Mouse (Mus musculus): ENCODE measurements around the gene Gzmm. TPM values are rescaled to one million over a fixed set of nuclear protein-coding genes. Genes with fewer than 3 reads are reported as not detected.

Gzmm gene
- 2.7 and 3.9 TPM in 2 replicates for polyA plus RNA-seq (2012; ENCODE audit: low replicate concordance)

GRCm38 (mm10) chr10:79688720-79689119 lies at the start of gene Gzmm:
TSS of gene Gzmm (plus strand) at chr10:79689020.

GRCm38 (mm10) chr10:79645711-79646110 lies 43.1 kb upstream of the Gzmm start, which contains the start of gene Odf3l2:
TSS of gene Odf3l2 (minus strand) at chr10:79645738.

DNA sequence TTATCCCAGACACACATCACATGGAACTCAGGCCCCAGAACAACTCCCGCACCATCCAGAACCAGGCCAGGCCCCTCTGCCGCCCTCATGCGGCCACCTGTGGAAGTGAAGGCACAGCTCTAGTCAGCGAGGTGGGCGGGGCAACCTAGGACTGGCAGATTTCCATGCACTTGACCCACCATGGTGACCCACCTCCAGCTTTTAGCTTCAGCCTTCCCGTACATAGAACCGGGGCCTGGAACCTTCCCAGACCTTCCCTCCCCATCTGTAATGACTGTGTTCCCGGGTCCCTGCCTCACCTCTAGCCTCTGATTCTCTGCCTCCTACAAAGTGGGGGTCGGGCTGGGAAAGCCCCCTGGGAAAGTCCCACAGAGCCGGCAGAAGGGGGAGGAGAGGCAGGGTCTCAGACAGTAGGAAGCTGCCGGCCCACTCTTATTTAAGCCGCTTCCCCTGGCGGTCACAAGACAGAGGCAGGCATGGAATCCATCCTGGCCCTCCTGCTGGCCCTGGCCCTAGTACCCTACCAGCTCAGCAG lies 24.6 kb upstream of the Gzmm start, which contains the start of gene Madcam1:
Gene Madcam1 (plus strand): TSS at position 429 of the 535 bp plus-strand sequence.

DNA sequence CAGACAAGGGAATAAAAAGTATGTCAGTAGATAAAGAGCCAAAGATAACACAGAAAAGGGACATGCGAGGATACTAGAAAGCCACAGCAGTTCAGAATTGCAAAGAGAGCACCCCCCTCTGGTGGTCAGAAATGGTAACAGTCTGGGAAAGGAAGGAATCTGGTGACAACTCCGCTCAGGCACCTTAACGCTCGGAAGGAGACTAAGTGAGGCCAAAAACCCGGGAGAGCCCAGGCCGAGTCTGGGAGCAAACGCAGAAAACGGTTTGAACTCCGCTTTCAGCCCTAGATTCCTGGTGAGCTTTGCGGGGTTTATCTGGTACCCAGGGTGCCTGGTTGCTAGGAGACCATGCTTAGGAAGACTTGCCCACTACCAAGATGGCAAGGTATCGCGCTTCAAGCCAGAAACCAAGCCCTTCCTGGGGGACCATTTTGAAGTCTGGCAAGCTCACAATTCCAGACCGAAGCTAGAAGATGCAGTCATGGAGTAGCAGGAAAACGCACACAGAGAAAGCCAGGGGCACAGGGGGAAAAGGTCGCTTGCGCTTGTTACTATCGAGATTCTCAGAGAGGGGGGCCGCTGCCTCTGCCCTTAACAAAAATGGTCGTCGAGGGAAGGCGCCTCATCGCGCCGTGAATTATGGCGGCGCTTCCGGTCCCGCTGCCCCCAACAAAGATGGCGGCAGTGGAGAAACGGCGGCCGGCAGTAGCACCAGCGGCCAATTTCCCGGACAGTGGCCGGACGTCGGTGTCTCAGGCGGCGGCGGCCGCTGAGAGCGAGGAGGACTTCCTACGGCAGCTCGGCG lies 19.8 kb upstream of the Gzmm start, which contains the start of gene Tpgs1:
Gene Tpgs1 (plus strand): TSS at position 599 of the 805 bp plus-strand sequence.

GRCm38 (mm10) chr10:79681591-79682245 lies 7.1 kb upstream of the Gzmm start, which contains the start of gene Cdc34:
TSS of gene Cdc34 (plus strand) at chr10:79682195.

GRCm38 (mm10) chr10:79704065-79704969 lies 15.5 kb downstream of the Gzmm start, which contains the start of gene Bsg:
TSS of gene Bsg (plus strand) at chr10:79704491.

DNA sequence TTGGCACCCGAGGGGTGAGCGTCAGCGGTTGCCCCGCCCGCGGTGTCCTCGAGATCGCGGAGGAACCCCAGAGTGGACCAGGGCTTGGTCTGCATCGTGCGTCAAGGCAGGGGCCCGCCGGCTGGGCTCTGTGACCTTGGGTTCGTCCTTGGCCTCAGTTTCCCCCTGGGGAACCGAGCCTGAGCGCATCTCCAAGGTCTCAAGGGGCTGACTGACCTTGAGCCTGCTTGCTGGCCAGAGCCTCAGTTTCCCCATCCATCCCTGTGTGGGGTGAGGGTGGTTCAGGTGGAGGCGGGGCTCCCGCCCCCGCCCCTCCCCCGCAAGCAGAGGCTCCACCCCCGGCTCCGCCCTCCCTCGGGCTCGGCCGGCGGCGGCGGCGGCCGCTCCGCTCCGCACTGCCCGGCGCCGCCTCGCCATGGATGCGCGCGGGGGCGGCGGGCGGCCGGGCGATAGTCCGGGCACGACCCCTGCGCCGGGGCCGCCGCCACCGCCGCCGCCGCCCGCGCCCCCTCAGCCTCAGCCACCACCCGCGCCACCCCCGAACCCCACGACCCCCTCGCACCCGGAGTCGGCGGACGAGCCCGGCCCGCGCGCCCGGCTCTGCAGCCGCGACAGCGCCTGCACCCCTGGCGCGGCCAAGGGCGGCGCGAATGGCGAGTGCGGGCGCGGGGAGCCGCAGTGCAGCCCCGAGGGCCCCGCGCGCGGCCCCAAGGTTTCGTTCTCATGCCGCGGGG lies 27.6 kb downstream of the Gzmm start, which contains the start of gene Hcn2:
Gene Hcn2 (plus strand): TSS at position 381 of the 734 bp plus-strand sequence.

Other genes starting within 250 kb of the Gzmm start
- gene Vmn2r83, start 220.3 kb upstream of the Gzmm start, polyA plus RNA-seq (2012; ENCODE audit: low replicate concordance) = not detected in 2 replicates
- 6.8 and 7.6 TPM in 2 replicates for gene Plpp2, start 155.2 kb upstream of the Gzmm start, polyA plus RNA-seq (2012; ENCODE audit: low replicate concordance)
- gene Mier2, start 133.8 kb upstream of the Gzmm start, polyA plus RNA-seq (2012; ENCODE audit: low replicate concordance) = 73.5 and 136 TPM in 2 replicates
- gene Theg, start 101.7 kb upstream of the Gzmm start, polyA plus RNA-seq (2012; ENCODE audit: low replicate concordance) = 1.3 TPM in 1 of 2 replicates, not detected in the other
- gene C2cd4c, start 75.0 kb upstream of the Gzmm start, polyA plus RNA-seq (2012; ENCODE audit: low replicate concordance) = 0.04 TPM in 1 of 2 replicates, not detected in the other
- gene Shc2, start 51.1 kb upstream of the Gzmm start, polyA plus RNA-seq (2012; ENCODE audit: low replicate concordance) = 0.10 TPM in 1 of 2 replicates, not detected in the other
- not detected in 2 replicates for gene Odf3l2, start 43.3 kb upstream of the Gzmm start, polyA plus RNA-seq (2012; ENCODE audit: low replicate concordance)
- 0.47 and 1.1 TPM in 2 replicates for gene Madcam1, start 24.5 kb upstream of the Gzmm start, polyA plus RNA-seq (2012; ENCODE audit: low replicate concordance)
- 102 and 157 TPM in 2 replicates for gene Tpgs1, start 19.7 kb upstream of the Gzmm start, polyA plus RNA-seq (2012; ENCODE audit: low replicate concordance)
- 189 and 251 TPM in 2 replicates for gene Cdc34, start 6.8 kb upstream of the Gzmm start, polyA plus RNA-seq (2012; ENCODE audit: low replicate concordance)
- gene Bsg, start 15.5 kb downstream of the Gzmm start, polyA plus RNA-seq (2012; ENCODE audit: low replicate concordance) = 581 and 590 TPM in 2 replicates
- 0.37 and 1.3 TPM in 2 replicates for gene Hcn2, start 27.6 kb downstream of the Gzmm start, polyA plus RNA-seq (2012; ENCODE audit: low replicate concordance)
- gene Polrmt, start 57.6 kb downstream of the Gzmm start, polyA plus RNA-seq (2012; ENCODE audit: low replicate concordance) = 36.7 and 50.9 TPM in 2 replicates
- gene Fgf22, start 66.1 kb downstream of the Gzmm start, polyA plus RNA-seq (2012; ENCODE audit: low replicate concordance) = not detected in 2 replicates
- 177 and 359 TPM in 2 replicates for gene Rnf126, start 77.9 kb downstream of the Gzmm start, polyA plus RNA-seq (2012; ENCODE audit: low replicate concordance)
- 4.2 and 4.3 TPM in 2 replicates for gene Fstl3, start 88.3 kb downstream of the Gzmm start, polyA plus RNA-seq (2012; ENCODE audit: low replicate concordance)
- 0.31 and 0.33 TPM in 2 replicates for gene Prss57, start 101.9 kb downstream of the Gzmm start, polyA plus RNA-seq (2012; ENCODE audit: low replicate concordance)
- gene Palm, start 104.6 kb downstream of the Gzmm start, polyA plus RNA-seq (2012; ENCODE audit: low replicate concordance) = 23.6 and 106 TPM in 2 replicates
- 0.25 and 0.27 TPM in 2 replicates for gene Misp, start 132.0 kb downstream of the Gzmm start, polyA plus RNA-seq (2012; ENCODE audit: low replicate concordance)
- gene Ptbp1, start 165.4 kb downstream of the Gzmm start, polyA plus RNA-seq (2012; ENCODE audit: low replicate concordance) = 339 and 505 TPM in 2 replicates
- gene Prtn3, start 185.5 kb downstream of the Gzmm start, polyA plus RNA-seq (2012; ENCODE audit: low replicate concordance) = 14.3 and 43.0 TPM in 2 replicates
- gene Plppr3, start 185.6 kb downstream of the Gzmm start, polyA plus RNA-seq (2012; ENCODE audit: low replicate concordance) = 0.57 and 2.3 TPM in 2 replicates
- 11.5 and 13.6 TPM in 2 replicates for gene Elane, start 197.2 kb downstream of the Gzmm start, polyA plus RNA-seq (2012; ENCODE audit: low replicate concordance)
- gene Cfd, start 201.8 kb downstream of the Gzmm start, polyA plus RNA-seq (2012; ENCODE audit: low replicate concordance) = not detected in 2 replicates
- gene Med16, start 219.9 kb downstream of the Gzmm start, polyA plus RNA-seq (2012; ENCODE audit: low replicate concordance) = 45.3 and 64.9 TPM in 2 replicates
- 0.88 TPM in 1 of 2 replicates, not detected in the other for gene Gm26602, start 221.8 kb downstream of the Gzmm start, polyA plus RNA-seq (2012; ENCODE audit: low replicate concordance)
- gene Kiss1r, start 228.0 kb downstream of the Gzmm start, polyA plus RNA-seq (2012; ENCODE audit: low replicate concordance) = 1.2 and 3.0 TPM in 2 replicates
- gene R3hdm4, start 232.2 kb downstream of the Gzmm start, polyA plus RNA-seq (2012; ENCODE audit: low replicate concordance) = 194 and 217 TPM in 2 replicates
- 90.3 and 327 TPM in 2 replicates for gene Arid3a, start 238.0 kb downstream of the Gzmm start, polyA plus RNA-seq (2012; ENCODE audit: low replicate concordance)